Mouse (Mus musculus) G1E (cell line): ENCODE measurements around the gene Bahd1. TPM values are rescaled to one million over a fixed set of nuclear protein-coding genes. Genes with fewer than 3 reads are reported as not detected.

Source experiments
- ATAC-seq: 2 replicates; pipeline ENCODE4 v1.8.0; 2016; ENCODE audit warnings: mild to moderate bottlenecking; ENCODE audit not compliant: insufficient number of reproducible peaks, poor library complexity, low FRiP score, severe bottlenecking; ENCODE audit errors: extremely low read depth
- DNase-seq: peaks from one replicate; pipeline ENCODE4 v3.0.0; 2012; ENCODE audit warnings: low spot score
- H3K27me3 ChIP-seq: 2 replicates; pipeline ENCODE4 v1.6.1; 2012; ENCODE audit warnings: mild to moderate bottlenecking, low read length, inconsistent platforms; ENCODE audit not compliant: insufficient read depth
- H3K36me3 ChIP-seq: replicated peaks from 2 replicates; pipeline ENCODE3; 2012; ENCODE audit warnings: mild to moderate bottlenecking, inconsistent platforms
- H3K4me1 ChIP-seq: 2 replicates; pipeline ENCODE4 v1.6.1; 2012; ENCODE audit warnings: low read depth, low read length, inconsistent platforms, mixed read lengths; ENCODE audit not compliant: insufficient read depth
- H3K4me3 ChIP-seq: 2 replicates; pipeline ENCODE4 v1.5.1; 2012; ENCODE audit warnings: low read depth, mild to moderate bottlenecking, inconsistent platforms, low read length, moderate library complexity, mixed read lengths
- H3K9me3 ChIP-seq: replicated peaks from 2 replicates; pipeline ENCODE4 v1.6.1; 2012; ENCODE audit warnings: inconsistent platforms
- CTCF ChIP-seq: IDR thresholded peaks from 2 replicates; pipeline ENCODE4 v1.5.1; 2012; ENCODE audit warnings: low read depth, low read length, inconsistent platforms, mixed read lengths
- GATA1 ChIP-seq: IDR thresholded peaks from 2 replicates; pipeline ENCODE4 v1.6.1; 2012; ENCODE audit warnings: borderline replicate concordance, low read length, inconsistent platforms, mixed read lengths
- GATA2 ChIP-seq: IDR thresholded peaks from 2 replicates; pipeline ENCODE4 v1.6.1; 2012; ENCODE audit warnings: low read depth, low read length, inconsistent platforms, borderline replicate concordance
- POLR2AphosphoS5 ChIP-seq: IDR thresholded peaks from 2 replicates; pipeline ENCODE4 v1.6.1; 2012; ENCODE audit warnings: low read depth, low read length, inconsistent platforms; ENCODE audit not compliant: insufficient replicate concordance
- TAL1 ChIP-seq: conservative IDR thresholded peaks from 2 replicates; pipeline ENCODE4 v1.6.1; 2012; ENCODE audit warnings: low read depth, low read length, inconsistent platforms, mixed read lengths
- polyA plus RNA-seq: library from polyadenylated mRNA; stranded (reverse); fragments of >175 nt; gene quantifications from 2 replicates; pipeline ENCODE4 v1.2.3, GENCODE M21; 2012
- total RNA-seq, 2 experiments: library from RNA; stranded (forward) in 1 of 2; stranded (reverse) in 1 of 2; fragments of 200-1000 nt in 1 of 2; fragments of >200 nt in 1 of 2; fragmentation: Nextera tagmentation in 1 of 2; gene quantifications; 2 replicates each; pipeline ENCODE4 v1.2.3; 2014 to 2017

The Bahd1 gene
- total and polyA plus RNA-seq, 3 experiments, result 12.5 to 135 (median 53.9) TPM

- Histone ChIP-seq H3K4me1 (peaks cover 58% of the 10 kb centered on the region), H3K27me3 (no peaks in the 10 kb centered on the region), H3K36me3 (peaks cover 100% of the 10 kb centered on the region), H3K9me3 (no peaks in the 10 kb centered on the region), H3K4me3 (no peak overlapping the region)
- no peak for ATAC-seq
- no peak for TF ChIP-seq TAL1
- TF ChIP-seq CTCF, result no peak
- no peak for TF ChIP-seq POLR2AphosphoS5
- TF ChIP-seq GATA2, result no peak
- TF ChIP-seq GATA1, result no peak
- no peak for DNase-seq
Measured at GRCm38 (mm10) chr2:118918543-118918942, 18.4 kb downstream of the Bahd1 start.

GRCm38 (mm10) chr2:118920428-118920827 is 20.3 kb downstream of the Bahd1 start:
- TF ChIP-seq TAL1 (no peak), POLR2AphosphoS5 (no peak), GATA1 (no peak), CTCF (no peak), GATA2 (no peak)
- Histone ChIP-seq H3K27me3 (no peaks in the 10 kb centered on the region), H3K4me1 (peaks cover 42% of the 10 kb centered on the region), H3K4me3 (no peak overlapping the region), H3K36me3 (peaks cover 97% of the 10 kb centered on the region), H3K9me3 (no peaks in the 10 kb centered on the region)
- no peak for ATAC-seq
- no peak for DNase-seq

- no peaks in the 10 kb centered on the region for H3K9me3 ChIP-seq
- DNase-seq, result no peak
- H3K36me3 ChIP-seq, result peaks cover 74% of the 10 kb centered on the region
- H3K4me1 ChIP-seq, result peaks cover 38% of the 10 kb centered on the region
- ATAC-seq, result no peak
- peak overlapping the region; percentile 77 for H3K4me3 ChIP-seq
- TF ChIP-seq GATA1 (no peak), GATA2 (no peak), TAL1 (no peak), CTCF (no peak), POLR2AphosphoS5 (no peak)
- no peaks in the 10 kb centered on the region for H3K27me3 ChIP-seq
Measured at GRCm38 (mm10) chr2:118925952-118926351, 25.8 kb downstream of the Bahd1 start.

- H3K4me1 ChIP-seq, result peaks cover 38% of the 10 kb centered on the region
- peaks cover 68% of the 10 kb centered on the region for H3K36me3 ChIP-seq
- peak within 1 kb of the TSS; percentile 77 for H3K4me3 ChIP-seq
- DNase-seq, result peak; percentile 91
- TF ChIP-seq GATA1, result no peak
- TF ChIP-seq TAL1, result no peak
- no peak for TF ChIP-seq GATA2
- no peak for TF ChIP-seq CTCF
- TF ChIP-seq POLR2AphosphoS5, result no peak
- no peaks in the 10 kb centered on the region for H3K9me3 ChIP-seq
- no peaks in the 10 kb centered on the region for H3K27me3 ChIP-seq
- peak; percentile 78; the same call in 1 of the 2 replicates for ATAC-seq
Measured at GRCm38 (mm10) chr2:118926361-118926997, 26.3 kb downstream of the Bahd1 start, which contains the start of gene Chst14. TSS of gene Chst14 (plus strand) at chr2:118926496.

- TF ChIP-seq POLR2AphosphoS5, result no peak
- no peak for TF ChIP-seq GATA1
- TF ChIP-seq GATA2, result no peak
- TF ChIP-seq CTCF, result no peak
- no peak for TF ChIP-seq TAL1
- no peak for ATAC-seq
- no peak for DNase-seq
- peaks cover 61% of the 10 kb centered on the region for H3K36me3 ChIP-seq
- peaks cover 36% of the 10 kb centered on the region for H3K4me1 ChIP-seq
- no peaks in the 10 kb centered on the region for H3K27me3 ChIP-seq
- no peaks in the 10 kb centered on the region for H3K9me3 ChIP-seq
- peak overlapping the region; percentile 77 for H3K4me3 ChIP-seq
Measured at GRCm38 (mm10) chr2:118926998-118927739, 27.0 kb downstream of the Bahd1 start.

GRCm38 (mm10) chr2:118941341-118941740 is 41.2 kb downstream of the Bahd1 start:
- DNase-seq (no peak), ATAC-seq (no peak)
- TF ChIP-seq TAL1 (no peak), CTCF (no peak), GATA1 (no peak), GATA2 (no peak), POLR2AphosphoS5 (no peak)

More at GRCm38 (mm10) chr2:118941341-118941740, 41.2 kb downstream of the Bahd1 start:
- Histone ChIP-seq H3K36me3 (no peaks in the 10 kb centered on the region), H3K27me3 (peaks cover 5% of the 10 kb centered on the region; the same call in 1 of the 2 replicates), H3K9me3 (peaks cover 5% of the 10 kb centered on the region), H3K4me3 (no peak overlapping the region), H3K4me1 (peaks cover 12% of the 10 kb centered on the region)
